Mouse (Mus musculus) CH12.LX (cell line): Measurements from ENCODE around the gene Meiob. TPM values are rescaled to one million over a fixed set of nuclear protein-coding genes. Genes with fewer than 3 reads are reported as not detected.

Experiments used
- DNase-seq: peaks from one replicate; pipeline ENCODE4 v3.0.0-alpha.2; 2013; ENCODE audit errors: extremely low read depth
- H3K27ac ChIP-seq: 2 replicates; pipeline ENCODE4 v1.5.1; 2012; ENCODE audit warnings: low read depth, mild to moderate bottlenecking, control low read depth, moderate library complexity; ENCODE audit not compliant: insufficient read depth
- H3K27me3 ChIP-seq: replicated peaks from 2 replicates; pipeline ENCODE3; 2012; ENCODE audit warnings: inconsistent platforms
- H3K36me3 ChIP-seq, 2 experiments: replicated peaks in 1 of 2; 2 replicates each; pipeline versions ENCODE3 to v1.6.1; 2012; ENCODE audit warnings: inconsistent platforms in 1 of 2, low read length in 1 of 2, mild to moderate bottlenecking in 1 of 2, mixed read lengths in 1 of 2, moderate library complexity in 1 of 2; ENCODE audit not compliant: control insufficient read depth in 1 of 2, insufficient read depth in 1 of 2
- H3K4me1 ChIP-seq, 2 experiments: 2 replicates each; pipeline ENCODE4 v1.6.1; 2012; ENCODE audit warnings: inconsistent platforms in 1 of 2, moderate library complexity in 1 of 2; ENCODE audit not compliant: insufficient read depth in 2 of 2, control insufficient read depth in 1 of 2
- H3K4me2 ChIP-seq: 2 replicates; pipeline ENCODE4 v1.6.1; 2012; ENCODE audit warnings: low read depth, mild to moderate bottlenecking, control low read depth; ENCODE audit not compliant: poor library complexity, insufficient read depth, severe bottlenecking
- H3K4me3 ChIP-seq, 3 experiments: fragments of 150-350 bp in 1 of 3; sonication (generic) in 1 of 3; replicated peaks in 1 of 3; 2 replicates each; pipeline versions ENCODE3 to v1.5.1; 2011 to 2012; ENCODE audit warnings: low read depth in 2 of 3, low read length in 2 of 3, mild to moderate bottlenecking in 2 of 3, moderate library complexity in 2 of 3, control low read depth in 1 of 3, improper control_type of control experiment in 1 of 3, inconsistent platforms in 1 of 3, mixed read lengths in 1 of 3; ENCODE audit not compliant: poor library complexity in 1 of 3
- H3K79me2 ChIP-seq: replicated peaks from 2 replicates; pipeline ENCODE4 v1.6.1; 2012; ENCODE audit warnings: mild to moderate bottlenecking, moderate library complexity; ENCODE audit not compliant: control insufficient read depth, poor library complexity, insufficient read depth, severe bottlenecking; ENCODE audit errors: extremely low read depth
- H3K9ac ChIP-seq: 2 replicates; pipeline ENCODE4 v1.6.1; 2012; ENCODE audit warnings: low read depth, mild to moderate bottlenecking, control low read depth, moderate library complexity; ENCODE audit not compliant: insufficient read depth
- H3K9me3 ChIP-seq: replicated peaks from 2 replicates; pipeline ENCODE3; 2012; ENCODE audit warnings: low read length, inconsistent platforms, mixed read lengths
- BHLHE40 ChIP-seq: IDR thresholded peaks from 2 replicates; pipeline ENCODE4 v1.6.1; 2011; ENCODE audit warnings: mild to moderate bottlenecking, low read depth, low read length, improper control_type of control experiment
- CHD1 ChIP-seq: IDR thresholded peaks from 2 replicates; pipeline ENCODE4 v1.6.1; 2012; ENCODE audit warnings: low read depth, low read length, improper control_type of control experiment, inconsistent platforms
- CTCF ChIP-seq, 2 experiments: IDR thresholded peaks in 1 of 2; conservative IDR thresholded peaks in 1 of 2; 2 replicates each; pipeline ENCODE4 v1.5.1; 2011 to 2012; ENCODE audit warnings: low read depth in 2 of 2, low read length in 2 of 2, improper control_type of control experiment in 1 of 2, inconsistent platforms in 1 of 2, mild to moderate bottlenecking in 1 of 2, moderate library complexity in 1 of 2
- E2F4 ChIP-seq: IDR thresholded peaks from 2 replicates; pipeline ENCODE4 v1.6.1; 2011; ENCODE audit warnings: low read depth, low read length, improper control_type of control experiment; ENCODE audit not compliant: insufficient replicate concordance
- ELF1 ChIP-seq: IDR thresholded peaks from 2 replicates; pipeline ENCODE4 v1.6.1; 2014; ENCODE audit warnings: low read depth, mild to moderate bottlenecking, inconsistent platforms, low read length, improper control_type of control experiment
- EP300 ChIP-seq: IDR thresholded peaks from 2 replicates; pipeline ENCODE4 v1.6.1; 2011; ENCODE audit warnings: low read length, improper control_type of control experiment
- ETS1 ChIP-seq: conservative IDR thresholded peaks from 2 replicates; pipeline ENCODE4 v1.6.1; 2012; ENCODE audit warnings: low read depth, mild to moderate bottlenecking, inconsistent platforms, low read length, improper control_type of control experiment, moderate library complexity
- GABPA ChIP-seq: IDR thresholded peaks from 2 replicates; pipeline ENCODE4 v1.6.1; 2012; ENCODE audit warnings: low read depth, low read length, improper control_type of control experiment, inconsistent platforms; ENCODE audit not compliant: insufficient replicate concordance
- HCFC1 ChIP-seq: IDR thresholded peaks from 2 replicates; pipeline ENCODE4 v1.6.1; 2012; ENCODE audit warnings: low read depth, mild to moderate bottlenecking, inconsistent platforms, low read length, improper control_type of control experiment
- IRF4 ChIP-seq: IDR thresholded peaks from 2 replicates; pipeline ENCODE4 v1.6.1; 2014; ENCODE audit warnings: low read depth, mild to moderate bottlenecking, inconsistent platforms, low read length, improper control_type of control experiment
- JUN ChIP-seq: IDR thresholded peaks from 2 replicates; pipeline ENCODE4 v1.6.1; 2011; ENCODE audit warnings: low read depth, mild to moderate bottlenecking, low read length, improper control_type of control experiment, moderate library complexity; ENCODE audit not compliant: insufficient read depth
- JUND ChIP-seq: conservative IDR thresholded peaks from 2 replicates; pipeline ENCODE4 v1.6.1; 2011; ENCODE audit warnings: low read depth, low read length, improper control_type of control experiment
- KAT2A ChIP-seq: IDR thresholded peaks from 2 replicates; pipeline ENCODE4 v1.6.1; 2012; ENCODE audit warnings: low read length, improper control_type of control experiment, inconsistent platforms; ENCODE audit not compliant: insufficient replicate concordance
- MAX ChIP-seq: IDR thresholded peaks from 2 replicates; pipeline ENCODE4 v1.6.1; 2011; ENCODE audit warnings: low read length, improper control_type of control experiment
- MAZ ChIP-seq: IDR thresholded peaks from 2 replicates; pipeline ENCODE4 v1.6.1; 2012; ENCODE audit warnings: low read depth, mild to moderate bottlenecking, inconsistent platforms, low read length, improper control_type of control experiment, moderate library complexity
- MYC ChIP-seq: IDR thresholded peaks from 2 replicates; pipeline ENCODE4 v1.6.1; 2011; ENCODE audit warnings: low read depth, mild to moderate bottlenecking, improper control_type of control experiment, low read length
- POLR2A ChIP-seq: IDR thresholded peaks from 2 replicates; pipeline ENCODE4 v1.6.1; 2011; ENCODE audit warnings: low read depth, mild to moderate bottlenecking, improper control_type of control experiment, low read length
- RAD21 ChIP-seq: IDR thresholded peaks from 2 replicates; pipeline ENCODE4 v1.6.1; 2011; ENCODE audit warnings: low read depth, mild to moderate bottlenecking, low read length, improper control_type of control experiment, moderate library complexity
- RCOR1 ChIP-seq: conservative IDR thresholded peaks from 2 replicates; pipeline ENCODE4 v1.6.1; 2012; ENCODE audit warnings: low read depth, mild to moderate bottlenecking, inconsistent platforms, low read length, improper control_type of control experiment
- SIN3A ChIP-seq: IDR thresholded peaks from 2 replicates; pipeline ENCODE4 v1.6.1; 2012; ENCODE audit warnings: low read length, improper control_type of control experiment, inconsistent platforms
- SMC3 ChIP-seq: IDR thresholded peaks from 2 replicates; pipeline ENCODE4 v1.6.1; 2011; ENCODE audit warnings: low read depth, low read length, improper control_type of control experiment
- TCF12 ChIP-seq: IDR thresholded peaks from 2 replicates; pipeline ENCODE4 v1.6.1; 2014; ENCODE audit warnings: low read depth, mild to moderate bottlenecking, inconsistent platforms, low read length, improper control_type of control experiment
- USF1 ChIP-seq: IDR thresholded peaks from 2 replicates; pipeline ENCODE4 v1.6.1; 2014; ENCODE audit warnings: low read depth, mild to moderate bottlenecking, inconsistent platforms, low read length, improper control_type of control experiment
- USF2 ChIP-seq: conservative IDR thresholded peaks from 2 replicates; pipeline ENCODE4 v1.6.1; 2011; ENCODE audit warnings: low read depth, low read length, improper control_type of control experiment
- ZC3H11A ChIP-seq: IDR thresholded peaks from 2 replicates; pipeline ENCODE4 v1.6.1; 2012; ENCODE audit warnings: low read depth, mild to moderate bottlenecking, inconsistent platforms, low read length, improper control_type of control experiment
- ZKSCAN1 ChIP-seq: IDR thresholded peaks from 2 replicates; pipeline ENCODE4 v1.6.1; 2012; ENCODE audit warnings: low read depth, inconsistent platforms, low read length, improper control_type of control experiment, borderline replicate concordance
- ZNF384 ChIP-seq: IDR thresholded peaks from 2 replicates; pipeline ENCODE4 v1.6.1; 2012; ENCODE audit warnings: low read depth, low read length, improper control_type of control experiment, inconsistent platforms
- dilution Hi-C: fragments of 300-500 bp; cut with MboI; formaldehyde crosslinking; loops from 2 replicates; pipeline ENCODE4 v1.14.3; 2020; ENCODE audit warnings: low sequenced_read_pairs; ENCODE audit not compliant: extremely low pct_unique_long_range_greater_than_20kb, extremely low pct_ligation_motif_present
- in situ Hi-C: fragments of 300-500 bp; cut with MboI; formaldehyde crosslinking; loops from 3 replicates; pipeline ENCODE4 v1.14.3; 2019; ENCODE audit warnings: low sequenced_read_pairs, low pct_ligation_motif_present, low pct_unique_long_range_greater_than_20kb, mixed read lengths
- polyA plus RNA-seq: library from polyadenylated mRNA; unstranded; fragments of >175 nt; gene quantifications from 2 replicates; pipeline ENCODE4 v1.2.1, GENCODE M21; 2012; ENCODE audit warnings: low read depth; ENCODE audit not compliant: insufficient read length
- total RNA-seq, 2 experiments: library from RNA; depleted of rRNA; stranded (reverse); fragments of 300-350 nt in 1 of 2; fragments of >200 nt in 1 of 2; gene quantifications; 2 replicates each; pipeline ENCODE4 v1.2.3; 2012 to 2014

The Meiob gene
- total and polyA plus RNA-seq, 3 experiments = 0.23 to 0.40 (median 0.30) TPM

- dilution Hi-C loops = no loop called here
- Histone ChIP-seq H3K27ac (no peak overlapping the region), H3K27me3 (peaks cover under 1% of the 10 kb centered on the region), H3K4me3 (no peak overlapping the region)
- no peak for TF ChIP-seq HCFC1
- TF ChIP-seq USF2 = no peak
- no peak for TF ChIP-seq TCF12
- no peak for TF ChIP-seq ZKSCAN1
- TF ChIP-seq RAD21 = no peak
- TF ChIP-seq USF1 = no peak
- TF ChIP-seq JUN = no peak
- TF ChIP-seq ZNF384 = no peak
- TF ChIP-seq SMC3 = no peak
- no peak for TF ChIP-seq POLR2A
- no peak for TF ChIP-seq MAZ
- TF ChIP-seq CTCF (conservative IDR thresholded peaks at IDR 0.05 in 1 of 2, IDR thresholded peaks at IDR 0.05 in 1 of 2; ENCODE audit: low read depth in 2 of 2, low read length in 2 of 2) = no peak
- no peak for TF ChIP-seq MYC
- TF ChIP-seq ZC3H11A = no peak
- no peak for TF ChIP-seq BHLHE40
- no peak for TF ChIP-seq GABPA
- no peak for TF ChIP-seq E2F4
- no peak for TF ChIP-seq ELF1
- TF ChIP-seq, all 38 proteins: peak for 0
- no peaks in the 10 kb centered on the region; the same call in 1 of the 2 replicates for H3K79me2 ChIP-seq
- no peaks in the 10 kb centered on the region for H3K9me3 ChIP-seq
- in situ Hi-C loops = no loop called here
- peaks cover 16 to 50% of the 10 kb centered on the region in 2 experiments for H3K4me1 ChIP-seq
- no peak overlapping the region for H3K4me2 ChIP-seq
- H3K9ac ChIP-seq = no peak overlapping the region
- no peak for DNase-seq
- peaks cover 33 to 53% of the 10 kb centered on the region in 2 experiments for H3K36me3 ChIP-seq
Measured at GRCm38 (mm10) chr17:24856589-24856988, 52.5 kb downstream of the Meiob start.

- Histone ChIP-seq H3K4me2 (no peak overlapping the region), H3K4me3 (no peak overlapping the region), H3K9me3 (no peaks in the 10 kb centered on the region), H3K9ac (no peak overlapping the region), H3K27me3 (no peaks in the 10 kb centered on the region), H3K36me3 (peaks cover 38 to 60% of the 10 kb centered on the region in 2 experiments), H3K79me2 (no peaks in the 10 kb centered on the region; the same call in 1 of the 2 replicates), H3K4me1 (peaks cover 16 to 47% of the 10 kb centered on the region in 2 experiments), H3K27ac (no peak overlapping the region)
- dilution Hi-C loops = no loop called here
- in situ Hi-C loops = no loop called here
- no peak for DNase-seq
- TF ChIP-seq IRF4 = no peak
- TF ChIP-seq ETS1 = no peak
- TF ChIP-seq JUND = no peak
- no peak for TF ChIP-seq RCOR1
- no peak for TF ChIP-seq MAX
- no peak for TF ChIP-seq MAZ
- TF ChIP-seq CHD1 = no peak
- TF ChIP-seq SIN3A = no peak
- TF ChIP-seq HCFC1 = no peak
- TF ChIP-seq ZC3H11A = no peak
- TF ChIP-seq BHLHE40 = no peak
- TF ChIP-seq EP300 = no peak
- TF ChIP-seq KAT2A = no peak
- TF ChIP-seq POLR2A = no peak
- no peak for TF ChIP-seq ZNF384
Measured at GRCm38 (mm10) chr17:24857831-24858470, 53.9 kb downstream of the Meiob start.
